Mouse (Mus musculus): ENCODE data around the gene Ttc39d. TPM values are rescaled to one million over a fixed set of nuclear protein-coding genes. Genes with fewer than 3 reads are reported as not detected.

The Ttc39d gene
- total and polyA plus RNA-seq, 2 experiments from 2014 or later = 0.19 to 0.43 TPM

GRCm38 (mm10) chr17:80252757-80253525 lies 45.7 kb downstream of the Ttc39d start:
- no peaks in the 10 kb centered on the region for H3K4me1 ChIP-seq (ENCODE audit: insufficient read depth)
- no peak for ATAC-seq
- H3K27ac ChIP-seq (ENCODE audit: low read depth, low read length) = no peak overlapping the region
- WGBS = 87% methylated on average over 13 of the region's 13 CpGs
- no peaks in the 10 kb centered on the region for H3K27me3 ChIP-seq (ENCODE audit: insufficient read depth, low read length)
- H3K9ac ChIP-seq = no peak overlapping the region
- H3K9me3 ChIP-seq (ENCODE audit: low read length) = no peaks in the 10 kb centered on the region
- no peak overlapping the region for H3K4me3 ChIP-seq (ENCODE audit: low read depth, low read length)
- no peak for DNase-seq
- no peak for TF ChIP-seq CTCF (IDR thresholded peaks at IDR 0.05; ENCODE audit: low read depth)
- peaks cover 87% of the 10 kb centered on the region for H3K36me3 ChIP-seq (ENCODE audit: insufficient read depth)
- no peak overlapping the region for H3K4me2 ChIP-seq (ENCODE audit: low read depth)

GRCm38 (mm10) chr17:80254421-80254820 lies 47.2 kb downstream of the Ttc39d start:
- no peak for DNase-seq
- H3K4me3 ChIP-seq (ENCODE audit: low read depth, low read length) = no peak overlapping the region
- no peak for ATAC-seq
- H3K9ac ChIP-seq = no peak overlapping the region
- no peak overlapping the region for H3K4me2 ChIP-seq (ENCODE audit: low read depth)
- no peak overlapping the region for H3K27ac ChIP-seq (ENCODE audit: low read depth, low read length)
- no peaks in the 10 kb centered on the region for H3K27me3 ChIP-seq (ENCODE audit: insufficient read depth, low read length)
- TF ChIP-seq CTCF (IDR thresholded peaks at IDR 0.05; ENCODE audit: low read depth) = no peak
- no peaks in the 10 kb centered on the region for H3K9me3 ChIP-seq (ENCODE audit: low read length)
- 92% methylated on average over 5 of the region's 5 CpGs for WGBS
- peaks cover 87% of the 10 kb centered on the region for H3K36me3 ChIP-seq (ENCODE audit: insufficient read depth)
- H3K4me1 ChIP-seq (ENCODE audit: insufficient read depth) = no peaks in the 10 kb centered on the region

GRCm38 (mm10) chr17:80255208-80255607 lies 47.9 kb downstream of the Ttc39d start:
- H3K36me3 ChIP-seq (ENCODE audit: insufficient read depth) = peaks cover 87% of the 10 kb centered on the region
- H3K9me3 ChIP-seq (ENCODE audit: low read length) = no peaks in the 10 kb centered on the region
- H3K27me3 ChIP-seq (ENCODE audit: insufficient read depth, low read length) = no peaks in the 10 kb centered on the region
- H3K9ac ChIP-seq = no peak overlapping the region
- no peak overlapping the region for H3K4me3 ChIP-seq (ENCODE audit: low read depth, low read length)
- H3K4me1 ChIP-seq (ENCODE audit: insufficient read depth) = no peaks in the 10 kb centered on the region
- 56% methylated on average over 13 of the region's 13 CpGs for WGBS
- no peak overlapping the region for H3K4me2 ChIP-seq (ENCODE audit: low read depth)
- no peak for DNase-seq
- TF ChIP-seq CTCF (IDR thresholded peaks at IDR 0.05; ENCODE audit: low read depth) = no peak
- ATAC-seq = no peak
- H3K27ac ChIP-seq (ENCODE audit: low read depth, low read length) = no peak overlapping the region

- H3K4me1 ChIP-seq (ENCODE audit: insufficient read depth) = no peaks in the 10 kb centered on the region
- no peak overlapping the region for H3K4me2 ChIP-seq (ENCODE audit: low read depth)
- no peaks in the 10 kb centered on the region for H3K9me3 ChIP-seq (ENCODE audit: low read length)
- H3K9ac ChIP-seq = no peak overlapping the region
- WGBS = 90% methylated on average over 4 of the region's 4 CpGs
- no peaks in the 10 kb centered on the region for H3K27me3 ChIP-seq (ENCODE audit: insufficient read depth, low read length)
- no peak overlapping the region for H3K27ac ChIP-seq (ENCODE audit: low read depth, low read length)
- ATAC-seq (no peak), DNase-seq (no peak)
- peaks cover 84% of the 10 kb centered on the region for H3K36me3 ChIP-seq (ENCODE audit: insufficient read depth)
- H3K4me3 ChIP-seq (ENCODE audit: low read depth, low read length) = no peak overlapping the region
- no peak for TF ChIP-seq CTCF (IDR thresholded peaks at IDR 0.05; ENCODE audit: low read depth)
These were observed 59.8 kb downstream of the Ttc39d start for GRCm38 (mm10) chr17:80267065-80267464.

Other genes starting within 250 kb of the Ttc39d start
- 60.2 and 67.6 TPM in 2 replicates for gene Hnrnpll, start 145.1 kb upstream of the Ttc39d start, total RNA-seq (2014; rRNA removed)
- gene Hnrnpll, start 145.1 kb upstream of the Ttc39d start, polyA plus RNA-seq (2015; fragmentation: Nextera tagmentation; extraction: Ambion mirVana) = 42.3 and 49.7 TPM in 2 replicates
- gene Galm, start 80.0 kb upstream of the Ttc39d start, total RNA-seq (2014; rRNA removed) = 2.0 and 2.2 TPM in 2 replicates
- 1.7 and 2.0 TPM in 2 replicates for gene Galm, start 80.0 kb upstream of the Ttc39d start, polyA plus RNA-seq (2015; fragmentation: Nextera tagmentation; extraction: Ambion mirVana)
- 228 and 253 TPM in 2 replicates for gene Srsf7, start 153 bp upstream of the Ttc39d start, total RNA-seq (2014; rRNA removed)
- gene Srsf7, start 153 bp upstream of the Ttc39d start, polyA plus RNA-seq (2015; fragmentation: Nextera tagmentation; extraction: Ambion mirVana) = 251 and 279 TPM in 2 replicates
- 13.9 and 14.0 TPM in 2 replicates for gene Gemin6, start 17.0 kb downstream of the Ttc39d start, total RNA-seq (2014; rRNA removed)
- gene Gemin6, start 17.0 kb downstream of the Ttc39d start, polyA plus RNA-seq (2015; fragmentation: Nextera tagmentation; extraction: Ambion mirVana) = 23.5 and 24.9 TPM in 2 replicates
- gene Morn2, start 82.7 kb downstream of the Ttc39d start, total RNA-seq (2014; rRNA removed) = 26.4 and 33.2 TPM in 2 replicates
- gene Morn2, start 82.7 kb downstream of the Ttc39d start, polyA plus RNA-seq (2015; fragmentation: Nextera tagmentation; extraction: Ambion mirVana) = 42.2 and 47.8 TPM in 2 replicates
- 72.1 and 72.4 TPM in 2 replicates for gene Dhx57, start 83.0 kb downstream of the Ttc39d start, total RNA-seq (2014; rRNA removed)
- gene Dhx57, start 83.0 kb downstream of the Ttc39d start, polyA plus RNA-seq (2015; fragmentation: Nextera tagmentation; extraction: Ambion mirVana) = 26.1 and 33.7 TPM in 2 replicates
- gene Arhgef33, start 99.9 kb downstream of the Ttc39d start, total RNA-seq (2014; rRNA removed) = 1.5 and 6.2 TPM in 2 replicates
- 1.6 and 1.8 TPM in 2 replicates for gene Arhgef33, start 99.9 kb downstream of the Ttc39d start, polyA plus RNA-seq (2015; fragmentation: Nextera tagmentation; extraction: Ambion mirVana)
- gene Gm10190, start 166.1 kb downstream of the Ttc39d start, total RNA-seq (2014; rRNA removed) = not detected in 2 replicates
- gene Gm10190, start 166.1 kb downstream of the Ttc39d start, polyA plus RNA-seq (2015; fragmentation: Nextera tagmentation; extraction: Ambion mirVana) = 3.5 and 3.9 TPM in 2 replicates